Mouse (Mus musculus) brain, embryonic 14.5 days (tissue): ENCODE results near the gene Tsc1.

ENCODE experiments used
- CTCF ChIP-seq: fragments of 200-500 bp; IDR thresholded peaks from 2 replicates; pipeline ENCODE4 v1.5.1; 2012; ENCODE audit warnings: inconsistent platforms, mild to moderate bottlenecking, moderate library complexity, borderline replicate concordance; ENCODE audit not compliant: insufficient read depth, insufficient read length; ENCODE audit errors: extremely low read depth
- POLR2A ChIP-seq: fragments of 200-500 bp; IDR thresholded peaks from 2 replicates; pipeline ENCODE4 v1.6.1; 2012; ENCODE audit warnings: mild to moderate bottlenecking, inconsistent platforms, borderline replicate concordance; ENCODE audit not compliant: poor library complexity, insufficient read depth, insufficient read length, severe bottlenecking; ENCODE audit errors: extremely low read depth

DNA sequence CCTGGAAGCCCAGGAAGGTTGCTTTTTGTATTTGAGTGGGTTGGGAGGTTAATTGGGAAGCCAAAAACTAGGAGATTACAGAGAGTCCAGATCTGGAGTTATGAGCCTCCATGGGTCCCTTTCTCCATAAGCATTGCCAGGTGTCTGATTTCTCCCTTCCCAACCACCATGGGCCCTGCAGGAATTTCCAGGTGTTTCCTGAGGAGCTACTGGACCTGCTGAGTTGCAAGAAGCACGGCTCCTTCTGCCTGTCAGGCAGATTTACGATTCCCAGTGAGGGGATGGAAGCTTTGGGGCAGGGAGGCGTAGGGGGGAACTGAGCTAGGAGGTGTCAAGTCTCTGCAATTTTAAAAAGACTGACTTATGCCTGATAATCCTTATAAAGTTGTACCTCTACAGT lies 24.8 kb downstream of the Tsc1 start:
- TF ChIP-seq POLR2A (no peak), CTCF (no peak)
